Mouse (Mus musculus) heart, postnatal 0 days (tissue): ENCODE data around the gene Maml2.

Source experiments
- CTCF ChIP-seq: IDR thresholded peaks from 2 replicates; pipeline ENCODE4 v1.5.1; 2016; ENCODE audit warnings: antibody characterized with exemption, control low read depth, low read depth
- EP300 ChIP-seq: IDR thresholded peaks from 2 replicates; pipeline ENCODE4 v1.6.1; 2016; ENCODE audit warnings: antibody characterized with exemption, low read depth

DNA sequence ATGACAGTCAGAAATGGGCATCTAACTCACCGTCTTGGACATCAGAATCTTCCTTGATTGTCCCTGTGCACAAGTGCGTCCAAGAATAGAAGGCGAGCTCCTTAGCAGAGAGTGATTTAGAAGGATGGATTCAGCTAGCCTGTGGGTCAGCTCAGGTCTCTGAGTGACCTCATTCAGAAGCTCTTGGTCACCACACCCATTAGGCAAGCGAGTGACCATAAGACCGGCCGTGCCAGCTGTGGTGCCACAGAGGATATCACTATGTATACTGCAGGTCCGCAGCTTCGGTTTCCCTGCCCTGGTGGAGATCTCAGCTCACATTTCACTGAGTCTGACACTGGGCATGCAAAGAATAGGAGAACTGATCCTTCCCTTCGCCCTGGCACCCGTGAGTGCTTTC is 294.9 kb downstream of the Maml2 start:
- TF ChIP-seq CTCF (no peak), EP300 (no peak)
